Mouse (Mus musculus): Measurements from ENCODE around the gene Gm3164.
"Not testable (repeated sequence)": the region's sequence is repeated elsewhere in the genome, so short reads cannot be mapped to it uniquely, and the experiment has no call there.

DNA sequence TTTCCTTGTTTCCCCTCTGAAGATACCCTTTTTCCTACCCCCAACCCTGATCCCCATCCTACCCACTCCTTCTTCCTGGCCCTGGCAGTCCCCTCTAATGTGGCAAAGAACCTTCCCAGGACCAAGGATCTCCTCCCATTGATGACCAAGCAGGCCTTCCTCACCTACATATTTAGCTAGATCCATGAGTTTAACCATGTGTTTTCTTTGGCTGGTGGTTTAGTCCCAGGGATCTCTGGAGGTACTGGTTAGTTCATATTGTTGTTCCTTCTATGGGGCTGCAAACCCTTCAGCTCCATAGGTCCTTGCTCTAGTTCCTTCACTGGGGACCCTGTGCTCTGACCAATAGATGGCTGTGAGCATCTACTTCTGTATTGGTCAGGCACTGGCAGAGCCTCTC is 37.4 kb upstream of the Gm3164 start:
- TF ChIP-seq CTCF (IDR thresholded peaks at IDR 0.05; ENCODE audit: low read depth); EP300 (optimal IDR thresholded peaks at IDR 0.05): not testable (repeated sequence)
